Mouse (Mus musculus): Measurements from ENCODE around the gene Tnc.
A peak's percentile ranks its signal among the peaks of the same experiment; 100 is the strongest.

Gene Tnc

GRCm38 (mm10) chr4:64046831-64047493, at the start of gene Tnc:
Gene Tnc, minus strand, starts transcription at chr4:64047015.
- DNase-seq: peak; percentile 61

GRCm38 (mm10) chr4:64094221-64094620, 47.4 kb upstream of the Tnc start:
- DNase-seq: no peak

GRCm38 (mm10) chr4:64092857-64093256, 46.0 kb upstream of the Tnc start:
- DNase-seq: no peak

- no peak for DNase-seq
These were observed 42.6 kb upstream of the Tnc start for GRCm38 (mm10) chr4:64089378-64089777.

- no peak for DNase-seq
These were observed 40.9 kb upstream of the Tnc start for GRCm38 (mm10) chr4:64087675-64088074.

- no peak for DNase-seq
These were observed 39.3 kb upstream of the Tnc start for GRCm38 (mm10) chr4:64085993-64086567.

GRCm38 (mm10) chr4:64083858-64084257, 37.0 kb upstream of the Tnc start:
- peak; percentile 1 for DNase-seq

GRCm38 (mm10) chr4:64078029-64078619, 31.3 kb upstream of the Tnc start:
- DNase-seq: peak; percentile 32

- DNase-seq: peak; percentile 3
These were observed 29.7 kb upstream of the Tnc start for GRCm38 (mm10) chr4:64076349-64077025.

- DNase-seq: no peak
These were observed 27.9 kb upstream of the Tnc start for GRCm38 (mm10) chr4:64074725-64075124.

- no peak for DNase-seq
These were observed 20.6 kb upstream of the Tnc start for GRCm38 (mm10) chr4:64067394-64067793.

- no peak for DNase-seq
These were observed 18.5 kb upstream of the Tnc start for GRCm38 (mm10) chr4:64065266-64065665.

GRCm38 (mm10) chr4:64058856-64059231, 12.0 kb upstream of the Tnc start:
- DNase-seq: no peak

GRCm38 (mm10) chr4:64058048-64058855, 11.4 kb upstream of the Tnc start:
- DNase-seq: no peak

GRCm38 (mm10) chr4:64048177-64048576, 1.4 kb upstream of the Tnc start:
- no peak for DNase-seq

- no peak for DNase-seq
These were observed 2.9 kb downstream of the Tnc start for GRCm38 (mm10) chr4:64043893-64044292.

GRCm38 (mm10) chr4:64043371-64043770, 3.4 kb downstream of the Tnc start:
- DNase-seq: no peak

- no peak for DNase-seq
These were observed 7.7 kb downstream of the Tnc start for GRCm38 (mm10) chr4:64039091-64039490.

GRCm38 (mm10) chr4:64037513-64037912, 9.3 kb downstream of the Tnc start:
- no peak for DNase-seq

- DNase-seq: no peak
These were observed 12.1 kb downstream of the Tnc start for GRCm38 (mm10) chr4:64034724-64035123.

GRCm38 (mm10) chr4:64033191-64033590, 13.6 kb downstream of the Tnc start:
- no peak for DNase-seq

GRCm38 (mm10) chr4:64029486-64029885, 17.3 kb downstream of the Tnc start:
- DNase-seq: no peak

- DNase-seq: peak; percentile 12
These were observed 21.2 kb downstream of the Tnc start for GRCm38 (mm10) chr4:64025591-64025990.

Data from kidney, postnatal 14 days (tissue).